Mouse (Mus musculus) adrenal gland, adult 8-10 months (tissue): ENCODE data around the gene Soga1. TPM values are rescaled to one million over a fixed set of nuclear protein-coding genes. Genes with fewer than 3 reads are reported as not detected.

Experiments
- DNase-seq: peaks from one replicate; pipeline ENCODE4 v3.0.0; 2022
- total RNA-seq, 4 experiments: library from RNA; stranded (reverse); gene quantifications; 2 replicates each; pipeline ENCODE4 v1.2.4; 2022

The Soga1 gene
- total RNA-seq, 4 experiments from 2014 or later = 38.6 to 50.0 (median 46.5) TPM

DNA sequence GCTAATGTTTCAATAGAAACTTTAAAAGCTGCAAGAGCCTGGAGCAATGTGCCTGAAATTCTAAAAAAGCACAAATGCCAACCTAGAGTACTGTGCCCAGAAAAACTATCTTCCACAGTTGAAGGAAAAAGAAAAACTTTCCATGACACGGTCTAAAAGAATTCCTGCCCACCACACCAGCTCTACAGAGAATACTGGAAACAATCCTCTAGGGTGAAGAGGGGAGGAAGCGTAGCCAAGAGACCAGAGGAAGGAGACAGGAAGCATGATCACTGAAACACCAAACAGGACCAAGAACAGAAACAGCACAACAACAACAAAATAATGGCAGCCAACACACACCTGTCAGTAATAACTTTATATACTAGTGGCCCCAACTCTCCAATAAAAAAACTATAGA, 99.0 kb downstream of the Soga1 start:
- DNase-seq = no peak

DNA sequence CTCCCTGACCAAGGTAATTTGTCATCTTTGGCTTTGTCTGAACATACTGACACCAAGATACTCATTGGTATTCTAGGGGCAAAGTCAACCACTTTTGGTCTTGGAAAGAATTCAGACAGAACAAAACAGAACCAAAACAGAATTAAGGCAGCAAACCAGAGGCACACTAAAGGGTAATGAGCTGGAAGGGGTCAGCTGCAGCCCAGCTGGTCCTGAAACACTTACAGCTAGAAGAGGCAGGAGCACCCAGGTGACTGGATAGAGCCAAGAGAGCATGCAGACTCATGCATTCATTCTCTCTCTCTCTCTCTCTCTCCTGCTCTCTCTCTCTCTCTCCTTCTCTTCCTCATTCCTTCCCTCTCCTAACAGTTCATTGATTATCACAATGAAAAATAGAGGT, 102.3 kb downstream of the Soga1 start:
- DNase-seq = no peak

GRCm38 (mm10) chr2:156974967-156975366, 104.1 kb downstream of the Soga1 start:
- DNase-seq = no peak

GRCm38 (mm10) chr2:156973316-156974100, 105.5 kb downstream of the Soga1 start:
- no peak for DNase-seq

GRCm38 (mm10) chr2:156970253-156970652, 108.8 kb downstream of the Soga1 start:
- no peak for DNase-seq

DNA sequence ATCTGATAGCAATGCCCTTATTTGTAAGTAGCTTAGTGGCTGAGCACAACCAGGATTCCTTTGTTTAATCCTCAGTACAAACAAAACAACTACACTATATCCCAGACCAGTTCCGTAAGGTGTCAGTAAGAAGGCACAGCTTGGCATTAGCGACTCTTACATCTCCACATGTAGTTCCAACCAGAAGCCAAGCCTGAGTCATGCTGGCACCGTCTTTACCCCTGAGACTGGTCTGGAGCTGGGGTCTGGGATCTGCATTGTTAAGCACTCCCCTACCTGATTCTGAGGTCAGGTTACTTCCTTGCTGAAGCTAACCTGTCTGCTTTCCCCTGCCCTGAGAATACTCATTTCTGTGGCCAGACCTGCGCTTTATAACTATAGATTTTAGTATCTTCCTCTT, 110.6 kb downstream of the Soga1 start:
- no peak for DNase-seq

- no peak for DNase-seq
Observed at GRCm38 (mm10) chr2:156967388-156967787, 111.7 kb downstream of the Soga1 start.

Other genes with a start within 250 kb of the Soga1 start
- 1 to 10 TPM; 2.4 to 4.0 (median 3.8) TPM for gene Tgif2, start 239.2 kb downstream of the Soga1 start, total RNA-seq
- gene 4930518I15Rik, start 221.3 kb downstream of the Soga1 start, total RNA-seq = 1 to 10 TPM; 2.6 to 6.2 (median 4.0) TPM
- 100 to 1,000 TPM; 134 to 305 (median 233) TPM for gene Rab5if, start 216.1 kb downstream of the Soga1 start, total RNA-seq
- under 1 TPM in 1 of 4 experiments, not detected in 3; 0.14 TPM for gene Sla2, start 192.1 kb downstream of the Soga1 start, total RNA-seq
- 10 to 100 TPM; 54.3 to 81.0 (median 75.3) TPM for gene Ndrg3, start 87.2 kb downstream of the Soga1 start, total RNA-seq
- gene Dsn1, start 72.1 kb downstream of the Soga1 start, total RNA-seq = 1 to 10 TPM; 4.8 to 7.7 (median 6.4) TPM
- gene Tldc2, start 7.8 kb upstream of the Soga1 start, total RNA-seq = not detected
- 10 to 100 TPM; 22.4 to 38.9 (median 31.0) TPM for gene Samhd1, start 56.0 kb upstream of the Soga1 start, total RNA-seq
- gene Rbl1, start 125.3 kb upstream of the Soga1 start, total RNA-seq = 1 to 10 TPM; 3.6 to 6.1 (median 5.2) TPM
- 100 to 1,000 TPM; 315 to 330 (median 326) TPM for gene Rpn2, start 199.8 kb upstream of the Soga1 start, total RNA-seq
- under 1 TPM; 0.17 to 0.89 (median 0.31) TPM for gene Mroh8, start 200.3 kb upstream of the Soga1 start, total RNA-seq